Mouse (Mus musculus): Measurements from ENCODE around the gene Cnn1. TPM values are rescaled to one million over a fixed set of nuclear protein-coding genes. Genes with fewer than 3 reads are reported as not detected.

Gene Cnn1
- total and polyA plus RNA-seq, 3 experiments: 8.4 to 26.5 (median 8.6) TPM

- TF ChIP-seq POLR2A (IDR thresholded peaks at IDR 0.05; ENCODE audit: insufficient read depth, low read depth, low read length): no peak
- TF ChIP-seq CTCF (IDR thresholded peaks at IDR 0.05): no peak
- TF ChIP-seq EP300 (IDR thresholded peaks at IDR 0.05; ENCODE audit: insufficient read depth, low read depth, low read length): no peak
- Histone ChIP-seq H3K79me2 (replicated peaks; ENCODE audit: control insufficient read depth, insufficient read depth, low read length) (no peaks in the 10 kb centered on the region), H3K4me3 (no peak overlapping the region), H3K27ac (no peak overlapping the region), H3K36me3 (ENCODE audit: control insufficient read depth, insufficient read depth, low read length) (no peaks in the 10 kb centered on the region), H3K4me1 (ENCODE audit: control insufficient read depth, insufficient read depth, low read length) (peaks cover 3% of the 10 kb centered on the region), H3K27me3 (ENCODE audit: control insufficient read depth, insufficient read depth, low read length) (no peaks in the 10 kb centered on the region), H3K9ac (ENCODE audit: low read depth, low read length) (no peak overlapping the region)
- intact Hi-C loops (cut with DNase I): no loop called here
- 69% methylated on average over 3 of the region's 3 CpGs for WGBS
- peak in 1 of 2 experiments; percentile 15 for DNase-seq
Observed at GRCm38 (mm10) chr9:22122005-22122404, 23.0 kb downstream of the Cnn1 start.

- peak in 1 of 2 experiments; percentile 14 for DNase-seq
- no peaks in the 10 kb centered on the region for H3K27me3 ChIP-seq (ENCODE audit: control insufficient read depth, insufficient read depth, low read length)
- TF ChIP-seq CTCF (IDR thresholded peaks at IDR 0.05) (no peak), EP300 (IDR thresholded peaks at IDR 0.05; ENCODE audit: insufficient read depth, low read depth, low read length) (no peak), POLR2A (IDR thresholded peaks at IDR 0.05; ENCODE audit: insufficient read depth, low read depth, low read length) (no peak)
- no peak overlapping the region for H3K27ac ChIP-seq
- no peak overlapping the region for H3K4me3 ChIP-seq
- H3K79me2 ChIP-seq (replicated peaks; ENCODE audit: control insufficient read depth, insufficient read depth, low read length): no peaks in the 10 kb centered on the region
- H3K9ac ChIP-seq (ENCODE audit: low read depth, low read length): no peak overlapping the region
- 80% methylated on average over 7 of the region's 7 CpGs for WGBS
- H3K4me1 ChIP-seq (ENCODE audit: control insufficient read depth, insufficient read depth, low read length): no peaks in the 10 kb centered on the region; the same call in 1 of the 2 replicates
- intact Hi-C loops (cut with DNase I): no loop called here
- H3K36me3 ChIP-seq (ENCODE audit: control insufficient read depth, insufficient read depth, low read length): no peaks in the 10 kb centered on the region
Observed at GRCm38 (mm10) chr9:22123069-22123609, 24.1 kb downstream of the Cnn1 start.

- H3K36me3 ChIP-seq (ENCODE audit: control insufficient read depth, insufficient read depth, low read length): no peaks in the 10 kb centered on the region
- 86% methylated on average over 3 of the region's 3 CpGs for WGBS
- H3K4me1 ChIP-seq (ENCODE audit: control insufficient read depth, insufficient read depth, low read length): no peaks in the 10 kb centered on the region; the same call in 1 of the 2 replicates
- H3K4me3 ChIP-seq: no peak overlapping the region
- H3K79me2 ChIP-seq (replicated peaks; ENCODE audit: control insufficient read depth, insufficient read depth, low read length): no peaks in the 10 kb centered on the region
- TF ChIP-seq CTCF (IDR thresholded peaks at IDR 0.05) (no peak), POLR2A (IDR thresholded peaks at IDR 0.05; ENCODE audit: insufficient read depth, low read depth, low read length) (no peak), EP300 (IDR thresholded peaks at IDR 0.05; ENCODE audit: insufficient read depth, low read depth, low read length) (no peak)
- H3K27ac ChIP-seq: no peak overlapping the region
- no peak overlapping the region for H3K9ac ChIP-seq (ENCODE audit: low read depth, low read length)
- no peak for DNase-seq
- H3K27me3 ChIP-seq (ENCODE audit: control insufficient read depth, insufficient read depth, low read length): no peaks in the 10 kb centered on the region
- intact Hi-C loops (cut with DNase I): no loop called here
Observed at GRCm38 (mm10) chr9:22124169-22124568, 25.2 kb downstream of the Cnn1 start.

GRCm38 (mm10) chr9:22125246-22126027 is 26.4 kb downstream of the Cnn1 start:
- TF ChIP-seq CTCF (IDR thresholded peaks at IDR 0.05) (no peak), POLR2A (IDR thresholded peaks at IDR 0.05; ENCODE audit: insufficient read depth, low read depth, low read length) (no peak), EP300 (IDR thresholded peaks at IDR 0.05; ENCODE audit: insufficient read depth, low read depth, low read length) (no peak)
- intact Hi-C loops (cut with DNase I): no loop called here
- Histone ChIP-seq H3K4me1 (ENCODE audit: control insufficient read depth, insufficient read depth, low read length) (no peaks in the 10 kb centered on the region; the same call in 1 of the 2 replicates), H3K4me3 (no peak overlapping the region), H3K36me3 (ENCODE audit: control insufficient read depth, insufficient read depth, low read length) (no peaks in the 10 kb centered on the region), H3K27me3 (ENCODE audit: control insufficient read depth, insufficient read depth, low read length) (no peaks in the 10 kb centered on the region), H3K79me2 (replicated peaks; ENCODE audit: control insufficient read depth, insufficient read depth, low read length) (no peaks in the 10 kb centered on the region), H3K9ac (ENCODE audit: low read depth, low read length) (no peak overlapping the region), H3K27ac (no peak overlapping the region)
- peak in 1 of 2 experiments; percentile 46 for DNase-seq
- 79% methylated on average over 15 of the region's 15 CpGs for WGBS

- TF ChIP-seq POLR2A (IDR thresholded peaks at IDR 0.05; ENCODE audit: insufficient read depth, low read depth, low read length): no peak
- TF ChIP-seq CTCF (IDR thresholded peaks at IDR 0.05): no peak
- no peak for TF ChIP-seq EP300 (IDR thresholded peaks at IDR 0.05; ENCODE audit: insufficient read depth, low read depth, low read length)
- Histone ChIP-seq H3K4me1 (ENCODE audit: control insufficient read depth, insufficient read depth, low read length) (peaks cover 2% of the 10 kb centered on the region; the same call in 1 of the 2 replicates), H3K27ac (no peak overlapping the region), H3K9ac (ENCODE audit: low read depth, low read length) (peak overlapping the region; percentile 26; the same call in 1 of the 2 replicates), H3K4me3 (peak overlapping the region; percentile 9; the same call in 1 of the 2 replicates), H3K79me2 (replicated peaks; ENCODE audit: control insufficient read depth, insufficient read depth, low read length) (no peaks in the 10 kb centered on the region), H3K36me3 (ENCODE audit: control insufficient read depth, insufficient read depth, low read length) (no peaks in the 10 kb centered on the region), H3K27me3 (ENCODE audit: control insufficient read depth, insufficient read depth, low read length) (no peaks in the 10 kb centered on the region; the same call in 1 of the 2 replicates)
- WGBS: 5% methylated on average over 35 of the region's 35 CpGs
- intact Hi-C loops (cut with DNase I): no loop called here
- DNase-seq: peak; percentile 41 to 67
Observed at GRCm38 (mm10) chr9:22131226-22131981, 32.4 kb downstream of the Cnn1 start.
